Mouse (Mus musculus) liver, postnatal 0 days (tissue): Measurements from ENCODE around the gene Vmn1r76.

Source experiments
- CTCF ChIP-seq: sonication (generic); IDR thresholded peaks from 2 replicates; pipeline ENCODE4 v1.5.1; 2016; ENCODE audit warnings: antibody characterized with exemption, low read depth
- EP300 ChIP-seq: IDR thresholded peaks from 2 replicates; pipeline ENCODE4 v1.6.1; 2016; ENCODE audit warnings: antibody characterized with exemption, low read depth, mild to moderate bottlenecking

GRCm38 (mm10) chr7:11938113-11938512, at the start of gene Vmn1r76:
- TF ChIP-seq CTCF (no peak), EP300 (no peak)
